Mouse (Mus musculus): ENCODE measurements around the gene Slfn3.
"Not testable (repeated sequence)": the region's sequence is repeated elsewhere in the genome, so short reads cannot be mapped to it uniquely, and the experiment has no call there.

The Slfn3 gene

DNA sequence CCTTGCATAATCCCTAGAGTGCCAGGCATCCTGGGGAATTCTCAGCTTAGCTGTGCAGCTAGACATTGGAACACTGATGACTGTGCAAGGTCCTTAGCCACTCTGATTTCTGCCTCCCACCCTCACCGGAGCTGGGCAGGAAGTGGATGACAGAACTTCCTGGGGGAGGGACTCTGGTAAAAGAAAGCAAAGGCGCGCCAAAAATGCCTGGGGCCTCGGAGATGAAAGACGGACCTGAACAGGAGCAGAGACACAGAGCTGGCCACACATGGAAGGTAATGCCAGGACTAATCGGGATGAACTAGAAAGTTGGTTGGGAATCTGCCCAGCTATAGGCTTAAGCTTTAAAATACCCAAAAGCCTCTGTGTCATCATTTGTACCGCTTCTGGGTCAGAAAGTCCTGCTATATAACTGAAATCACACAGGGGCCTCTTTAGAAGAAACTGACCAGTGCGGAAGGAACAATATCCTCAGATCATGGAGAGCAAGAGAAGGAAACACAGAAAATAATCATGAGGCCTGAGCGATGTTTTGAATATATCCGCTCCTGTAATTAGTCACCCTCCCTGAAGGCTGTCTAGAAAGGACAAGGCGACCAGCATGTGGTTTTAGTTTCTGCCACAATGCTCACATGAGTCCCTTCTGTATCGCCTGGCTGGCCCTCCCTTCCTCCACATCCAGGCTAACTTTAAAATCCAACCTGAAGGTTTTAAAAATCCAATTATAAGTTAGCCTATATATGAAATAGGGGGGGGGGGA, at the start of gene Slfn3:
Slfn3 (plus strand) TSS at position 197 of the 760 bp plus-strand sequence.
- peak; percentile 79 for DNase-seq

DNA sequence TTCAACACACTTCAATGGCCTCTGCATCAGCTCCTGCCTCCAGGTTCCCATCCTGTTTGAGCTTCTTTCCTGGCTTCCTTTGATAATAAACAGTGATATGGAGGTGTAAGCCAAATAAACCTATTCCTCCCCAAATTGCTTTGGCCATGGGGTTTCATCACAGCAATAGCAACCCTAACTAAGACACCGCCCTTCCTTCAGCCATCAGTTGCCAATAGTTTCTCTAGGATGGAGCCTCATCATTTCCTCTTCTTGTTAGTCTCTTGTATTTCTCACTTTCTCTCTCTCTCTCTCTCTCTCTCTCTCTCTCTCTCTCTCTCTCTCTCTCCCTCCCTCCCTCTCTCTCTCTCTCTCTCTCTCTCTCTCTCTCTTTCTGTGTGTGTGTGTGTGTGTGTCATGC, 42.2 kb upstream of the Slfn3 start:
- not testable (repeated sequence) for DNase-seq

- no peak for DNase-seq
Measured at GRCm38 (mm10) chr11:83174948-83175539, 16.1 kb upstream of the Slfn3 start, which contains the start of gene Slfn4. Slfn4 (plus strand) TSS chr11:83175186.

DNA sequence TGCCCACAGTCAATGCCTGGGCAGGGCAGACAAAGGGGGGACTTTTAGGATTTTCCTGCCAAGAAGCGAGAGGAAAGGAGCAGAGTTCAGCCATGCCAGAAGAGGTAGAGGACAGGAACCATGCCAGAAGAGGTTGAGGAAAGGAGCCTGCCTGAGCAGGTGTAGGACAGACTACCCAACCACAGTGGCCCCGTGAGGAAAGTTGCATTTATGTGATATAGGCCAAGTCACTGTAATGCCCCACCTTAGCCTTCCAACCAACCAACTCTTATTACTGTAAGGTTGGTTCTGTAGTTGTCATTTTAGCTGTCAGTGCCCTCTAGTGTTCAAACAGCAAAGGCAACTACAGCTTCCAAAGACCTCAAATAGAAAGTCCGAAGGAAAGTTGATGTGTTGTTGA, 871 bp downstream of the Slfn3 start:
- peak; percentile 49 for DNase-seq

DNA sequence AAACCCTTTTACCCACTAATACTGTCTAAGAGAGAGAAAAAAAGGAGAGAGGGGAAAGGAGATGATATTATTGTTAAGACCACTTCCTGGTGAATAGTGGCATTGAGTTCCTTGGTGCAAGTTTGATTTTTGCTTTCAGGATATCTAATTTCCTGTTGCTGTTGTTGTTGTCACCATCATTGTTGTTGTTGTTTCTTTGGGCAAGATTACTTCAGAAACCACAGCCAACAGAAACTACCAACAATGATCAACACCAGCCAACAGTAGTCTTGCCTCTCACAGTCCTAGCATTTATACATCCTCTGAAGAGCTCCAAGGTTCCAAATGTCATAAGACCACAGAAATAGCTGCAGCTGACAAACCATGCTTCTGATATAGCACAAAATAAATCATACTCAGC, 13.9 kb downstream of the Slfn3 start:
- no peak for DNase-seq

- no peak for DNase-seq
Measured at GRCm38 (mm10) chr11:83216119-83216518, 25.0 kb downstream of the Slfn3 start.

GRCm38 (mm10) chr11:83221328-83221877, 30.3 kb downstream of the Slfn3 start:
- DNase-seq, result no peak

DNA sequence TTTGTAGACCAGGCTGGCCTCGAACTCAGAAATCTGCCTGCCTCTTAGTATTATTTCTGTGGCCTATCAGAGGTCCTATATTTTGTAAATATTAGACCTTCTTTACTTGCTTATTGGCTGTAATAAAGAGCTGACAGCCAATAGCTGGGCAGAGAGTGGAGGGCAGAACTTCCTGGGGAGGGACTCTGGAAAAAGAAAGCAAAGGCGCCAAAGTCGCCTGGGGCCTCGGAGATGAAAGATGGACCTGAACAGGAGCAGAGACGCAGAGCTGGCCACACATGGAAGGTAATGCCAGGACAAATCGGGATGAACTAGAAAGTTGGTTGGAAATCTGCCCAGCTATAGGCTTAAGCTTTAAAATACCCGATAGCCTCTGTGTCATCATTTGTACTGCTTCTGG, 32.2 kb downstream of the Slfn3 start:
- DNase-seq, result peak; percentile 50

DNA sequence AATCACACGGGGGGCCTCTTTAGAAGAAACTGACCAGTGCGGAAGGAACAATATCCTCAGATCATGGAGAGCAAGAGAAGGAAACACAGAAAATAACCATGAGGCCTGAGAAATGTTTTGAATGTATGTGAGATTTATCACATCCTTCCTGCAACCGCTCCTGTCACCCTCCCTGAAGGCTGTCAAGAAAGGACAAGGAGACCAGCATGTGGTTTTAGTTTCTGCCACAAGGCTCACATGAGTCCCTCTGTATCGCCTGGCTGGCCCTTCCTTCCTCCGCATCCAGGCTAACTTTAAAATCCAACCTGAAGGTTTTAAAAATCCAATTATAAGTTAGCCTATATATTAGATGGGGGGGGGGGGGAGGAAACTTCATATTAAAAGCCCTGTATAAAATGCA, 32.7 kb downstream of the Slfn3 start:
- DNase-seq, result peak; percentile 27

GRCm38 (mm10) chr11:83224217-83224616, 33.1 kb downstream of the Slfn3 start:
- DNase-seq, result peak; percentile 53

DNA sequence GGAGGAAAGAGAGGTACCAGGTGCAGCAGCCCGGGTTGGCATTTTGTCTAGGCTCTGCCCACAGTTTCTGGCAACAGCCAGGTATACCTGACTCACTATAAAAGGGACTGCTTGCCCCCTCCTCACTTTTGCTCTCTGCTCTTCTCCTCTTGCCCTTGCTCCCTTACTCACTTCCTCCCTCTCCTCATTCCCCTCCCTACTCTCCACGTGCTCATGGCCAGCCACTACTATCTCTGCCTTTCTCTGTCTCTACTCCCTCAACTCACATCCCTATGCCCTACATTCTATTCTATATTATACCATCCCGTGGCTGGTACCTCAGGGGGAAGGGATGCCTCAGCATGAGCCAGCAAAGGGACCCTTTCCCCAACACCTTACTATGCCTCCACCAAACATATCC, 33.6 kb downstream of the Slfn3 start:
- no peak for DNase-seq

GRCm38 (mm10) chr11:83225371-83225960, 34.3 kb downstream of the Slfn3 start:
- DNase-seq, result no peak

DNA sequence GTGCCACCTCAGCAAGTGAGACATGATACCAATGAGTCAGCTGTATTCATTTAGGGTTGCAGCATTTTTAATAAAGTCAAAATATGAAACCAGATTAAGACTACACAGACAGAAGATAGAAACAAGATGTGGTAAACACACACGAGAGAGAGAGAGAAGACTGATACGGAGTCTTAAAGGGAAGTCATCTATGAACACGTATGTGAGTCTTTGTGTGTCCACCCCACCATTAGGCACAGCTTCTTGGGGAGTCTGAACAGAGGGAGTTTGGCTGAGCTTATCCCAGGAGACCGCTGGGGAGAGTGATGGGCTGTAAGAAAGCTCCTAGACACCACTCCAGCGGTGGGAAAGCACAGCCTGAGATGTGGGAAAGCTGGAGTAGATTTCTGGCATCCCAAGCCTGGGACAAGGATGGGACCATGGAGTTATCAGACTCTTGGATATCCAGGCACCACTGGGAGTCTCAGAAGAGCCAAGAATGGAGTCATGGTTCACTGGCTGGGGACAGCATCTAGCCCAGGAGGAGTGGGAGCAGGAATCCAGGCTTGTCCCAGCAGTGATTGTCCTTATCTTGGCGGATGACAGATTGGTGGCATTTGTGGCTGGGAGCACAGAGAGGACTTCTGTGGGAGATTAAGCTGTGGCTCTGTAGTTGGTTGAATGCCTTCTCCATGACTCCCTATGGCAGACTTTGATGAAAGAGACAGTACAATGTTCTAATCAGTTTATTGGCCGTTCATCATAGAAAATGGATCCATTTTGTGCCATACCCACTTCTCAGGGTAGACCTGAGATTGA, 37.0 kb downstream of the Slfn3 start:
- no peak for DNase-seq

GRCm38 (mm10) chr11:83230966-83231365, 39.8 kb downstream of the Slfn3 start:
- peak; percentile 50 for DNase-seq

- DNase-seq, result not testable (repeated sequence)
Measured at GRCm38 (mm10) chr11:83233621-83234020, 42.5 kb downstream of the Slfn3 start.

- not testable (repeated sequence) for DNase-seq
Measured at GRCm38 (mm10) chr11:83237390-83237789, 46.3 kb downstream of the Slfn3 start.

- no peak for DNase-seq
Measured at GRCm38 (mm10) chr11:83238389-83238788, 47.3 kb downstream of the Slfn3 start.

GRCm38 (mm10) chr11:83239811-83240210, 48.7 kb downstream of the Slfn3 start:
- DNase-seq, result no peak

GRCm38 (mm10) chr11:83257211-83257610, 66.1 kb downstream of the Slfn3 start:
- not testable (repeated sequence) for DNase-seq

- no peak for DNase-seq
Measured at GRCm38 (mm10) chr11:83262673-83263072, 71.5 kb downstream of the Slfn3 start.

GRCm38 (mm10) chr11:83263146-83263545, 72.0 kb downstream of the Slfn3 start:
- DNase-seq, result peak; percentile 34
